Mouse (Mus musculus) hindbrain, embryonic 14.5 days (tissue): Measurements from ENCODE around the gene Ears2. TPM values are rescaled to one million over a fixed set of nuclear protein-coding genes. Genes with fewer than 3 reads are reported as not detected.
"Not testable (repeated sequence)": the region's sequence is repeated elsewhere in the genome, so short reads cannot be mapped to it uniquely, and the experiment has no call there.

Source experiments
- ATAC-seq: fragments of 200-750 bp; cut with Nextera tagmentation; 2 replicates; pipeline ENCODE4 v1.8.0; 2017; ENCODE audit warnings: moderate number of reproducible peaks, mild to moderate bottlenecking, moderate TSS enrichment, moderate library complexity; ENCODE audit not compliant: low FRiP score
- DNase-seq: peaks from one replicate; pipeline ENCODE4 v3.0.0-alpha.2; 2015; ENCODE audit warnings: low spot score
- H3K27ac ChIP-seq: fragments of 300-500 bp; sonication (generic); 2 replicates; pipeline ENCODE4 v1.5.1; 2014; ENCODE audit warnings: mild to moderate bottlenecking, moderate library complexity
- H3K27me3 ChIP-seq: fragments of 300-500 bp; sonication (generic); 2 replicates; pipeline ENCODE4 v1.6.1; 2014; ENCODE audit warnings: mild to moderate bottlenecking, low read length, mixed read lengths; ENCODE audit not compliant: control insufficient read depth, insufficient read depth
- H3K36me3 ChIP-seq: fragments of 300-500 bp; sonication (generic); replicated peaks from 2 replicates; pipeline ENCODE4 v1.6.1; 2014; ENCODE audit not compliant: control insufficient read depth, insufficient read depth
- H3K4me1 ChIP-seq: fragments of 300-500 bp; sonication (generic); replicated peaks from 2 replicates; pipeline ENCODE4 v1.6.1; 2014; ENCODE audit warnings: antibody characterized with exemption, low read length, mixed read lengths; ENCODE audit not compliant: control insufficient read depth, insufficient read depth
- H3K4me2 ChIP-seq: fragments of 300-500 bp; sonication (generic); replicated peaks from 2 replicates; pipeline ENCODE4 v1.6.1; 2014; ENCODE audit warnings: mild to moderate bottlenecking, moderate library complexity
- H3K4me3 ChIP-seq: fragments of 300-500 bp; sonication (generic); replicated peaks from 2 replicates; pipeline ENCODE4 v1.5.1; 2014; ENCODE audit warnings: mild to moderate bottlenecking, low read length
- H3K9ac ChIP-seq: fragments of 300-500 bp; sonication (generic); 2 replicates; pipeline ENCODE4 v1.6.1; 2014
- H3K9me3 ChIP-seq: fragments of 300-500 bp; sonication (generic); 2 replicates; pipeline ENCODE4 v1.6.1; 2016; ENCODE audit warnings: low read length; ENCODE audit not compliant: control insufficient read depth
- WGBS: fragments of 180-500 bp; shearing (Covaris S2); extraction: QIAGEN DNeasy Blood & Tissue Kit; methylation state at CpG from one replicate; pipeline ENCODE4 v1.1.7; 2014; 5-methylcytosine and 5-hydroxymethylcytosine counted together
- polyA plus RNA-seq: library from polyadenylated mRNA; unstranded; fragments of >200 nt; fragmentation: Nextera tagmentation; extraction: Ambion mirVana; gene quantifications from 2 replicates; pipeline ENCODE4 v1.2.1, GENCODE M21; 2014

Ears2 gene
- polyA plus RNA-seq, result 10.8 and 11.1 TPM in 2 replicates

- H3K27ac ChIP-seq, result peak within 1 kb of the TSS; percentile 91
- H3K4me2 ChIP-seq, result peak within 1 kb of the TSS; percentile 88
- H3K4me1 ChIP-seq, result peaks cover 25% of the 10 kb centered on the region
- H3K9me3 ChIP-seq, result no peaks in the 10 kb centered on the region
- no peaks in the 10 kb centered on the region for H3K27me3 ChIP-seq
- peaks cover 39% of the 10 kb centered on the region for H3K36me3 ChIP-seq
- WGBS, result under 1% methylated on average over 60 of the region's 60 CpGs
- peak within 1 kb of the TSS; percentile 96 for H3K9ac ChIP-seq
- peak; percentile 98 for ATAC-seq
- DNase-seq, result peak; percentile 99
- peak within 1 kb of the TSS; percentile 94 for H3K4me3 ChIP-seq
These were observed at the start of gene Ears2, which contains the start of gene Ubfd1 for GRCm38 (mm10) chr7:122066945-122067516. Gene Ears2 (minus strand): TSS chr7:122067263. Gene Ubfd1 (plus strand): TSS chr7:122067175.

- WGBS, result 97% methylated on average over 6 of the region's 6 CpGs
- Histone ChIP-seq H3K9ac (no peak overlapping the region), H3K4me2 (no peak overlapping the region), H3K27ac (no peak overlapping the region), H3K9me3 (no peaks in the 10 kb centered on the region), H3K4me3 (no peak overlapping the region), H3K4me1 (no peaks in the 10 kb centered on the region), H3K36me3 (peaks cover 11% of the 10 kb centered on the region), H3K27me3 (no peaks in the 10 kb centered on the region)
- ATAC-seq (no peak), DNase-seq (no peak)
These were observed 41.1 kb upstream of the Ears2 start for GRCm38 (mm10) chr7:122108206-122108605.

DNA sequence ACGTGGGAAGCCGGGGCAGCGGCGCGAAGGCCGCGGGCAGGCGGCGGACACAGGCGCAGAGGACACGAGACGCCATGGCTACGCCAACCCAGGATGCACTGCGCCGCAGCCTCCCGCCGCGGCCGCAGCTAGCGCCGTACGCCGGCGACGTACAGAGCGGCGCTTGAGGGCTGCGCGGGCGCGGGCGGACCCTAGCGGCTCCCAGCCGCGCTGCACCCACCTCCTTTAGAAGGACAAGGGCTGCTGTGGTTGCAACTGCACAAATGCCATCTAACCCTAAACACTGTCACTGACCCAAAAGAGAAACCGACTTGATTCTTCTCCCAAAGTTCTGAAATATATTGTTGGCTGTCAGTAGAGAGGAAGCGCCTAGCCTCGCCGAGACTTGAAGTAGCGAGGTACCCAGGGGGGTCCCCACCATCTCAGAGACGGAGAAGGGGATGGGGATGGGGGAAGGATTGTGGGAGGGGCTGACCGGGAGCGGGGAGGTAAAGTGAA lies 34.7 kb upstream of the Ears2 start, which contains the start of gene Ndufab1:
Gene Ndufab1 (minus strand): TSS at position 140 of the 498 bp plus-strand sequence.
- Histone ChIP-seq H3K27ac (peak within 1 kb of the TSS; percentile 40), H3K36me3 (peaks cover 19% of the 10 kb centered on the region), H3K9ac (peak within 1 kb of the TSS; percentile 85), H3K4me1 (peaks cover 8% of the 10 kb centered on the region), H3K27me3 (no peaks in the 10 kb centered on the region), H3K9me3 (no peaks in the 10 kb centered on the region), H3K4me3 (peak within 1 kb of the TSS; percentile 60), H3K4me2 (peak within 1 kb of the TSS; percentile 85)
- ATAC-seq (peak; percentile 99), DNase-seq (peak; percentile 93)
- under 1% methylated on average over 37 of the region's 43 CpGs for WGBS

DNA sequence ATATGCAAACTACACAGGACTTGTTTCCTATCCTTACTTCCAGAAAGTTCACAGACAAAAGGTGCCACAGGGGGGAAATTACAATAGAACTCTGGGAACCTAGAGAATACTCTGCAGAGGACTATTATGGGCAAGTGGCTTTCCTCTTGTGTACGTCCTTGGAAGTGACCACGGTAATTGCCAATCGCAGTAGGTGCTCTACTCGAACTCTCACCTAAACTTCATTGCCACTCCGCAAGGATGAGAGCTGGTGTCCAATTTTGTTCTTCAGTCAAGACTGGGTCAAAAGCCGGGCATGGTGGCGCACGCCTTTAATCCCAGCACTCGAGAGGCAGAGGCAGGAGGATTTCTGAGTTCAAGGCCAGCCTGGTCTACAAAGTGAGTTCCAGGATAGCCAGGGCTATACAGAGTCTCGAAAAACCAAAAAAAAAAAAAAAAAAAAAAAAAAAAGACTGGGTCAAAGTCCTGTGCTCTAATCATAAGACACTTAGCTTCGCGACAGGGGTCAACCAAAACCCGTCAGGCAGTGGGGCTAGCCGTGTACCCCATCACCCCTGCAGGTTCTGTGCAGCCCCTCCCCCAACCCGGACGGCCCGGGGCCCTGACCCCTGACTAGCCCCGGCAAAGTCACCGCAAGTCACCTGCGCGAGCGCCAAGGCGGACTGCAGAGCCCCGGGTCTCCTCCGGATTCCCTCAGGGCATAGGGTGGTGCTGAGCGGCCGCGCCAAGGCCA lies 34.1 kb upstream of the Ears2 start:
- H3K27me3 ChIP-seq, H3K27ac ChIP-seq, H3K4me1 ChIP-seq, DNase-seq, H3K9me3 ChIP-seq: not testable (repeated sequence)
- Histone ChIP-seq H3K4me3 (peak overlapping the region; percentile 60), H3K9ac (peak overlapping the region; percentile 85), H3K36me3 (peaks cover 25% of the 10 kb centered on the region), H3K4me2 (peak overlapping the region; percentile 85)
- 9% methylated on average over 24 of the region's 28 CpGs for WGBS
- peak; percentile 69 for ATAC-seq

DNA sequence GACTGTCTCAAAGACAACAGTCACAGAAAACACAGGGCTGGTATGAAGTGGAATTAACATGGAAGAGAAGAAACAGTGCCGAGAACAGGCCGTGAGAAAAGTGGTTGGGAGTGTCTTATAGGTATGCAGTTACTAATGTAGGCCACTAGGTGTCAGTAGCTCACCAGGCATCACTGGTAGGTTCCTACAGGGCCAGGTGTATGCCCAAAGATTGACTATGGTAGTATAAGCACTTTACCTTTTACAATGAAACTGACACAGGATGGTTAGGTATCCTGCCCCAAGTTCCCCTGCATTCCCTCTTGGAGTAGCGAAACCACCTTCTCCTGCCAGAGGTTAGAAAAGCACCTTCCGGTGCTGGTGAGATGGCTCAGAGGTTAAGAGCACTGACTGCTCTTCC lies 32.2 kb upstream of the Ears2 start:
- H3K36me3 ChIP-seq, result peaks cover 44% of the 10 kb centered on the region
- no peaks in the 10 kb centered on the region for H3K9me3 ChIP-seq
- no peak overlapping the region for H3K27ac ChIP-seq
- peaks cover 8% of the 10 kb centered on the region for H3K4me1 ChIP-seq
- peak; percentile 63 for DNase-seq
- no peak overlapping the region for H3K4me2 ChIP-seq
- WGBS, result 63% methylated on average over 4 of the region's 4 CpGs
- no peak overlapping the region for H3K9ac ChIP-seq
- H3K4me3 ChIP-seq, result no peak overlapping the region
- H3K27me3 ChIP-seq, result no peaks in the 10 kb centered on the region
- no peak for ATAC-seq

DNA sequence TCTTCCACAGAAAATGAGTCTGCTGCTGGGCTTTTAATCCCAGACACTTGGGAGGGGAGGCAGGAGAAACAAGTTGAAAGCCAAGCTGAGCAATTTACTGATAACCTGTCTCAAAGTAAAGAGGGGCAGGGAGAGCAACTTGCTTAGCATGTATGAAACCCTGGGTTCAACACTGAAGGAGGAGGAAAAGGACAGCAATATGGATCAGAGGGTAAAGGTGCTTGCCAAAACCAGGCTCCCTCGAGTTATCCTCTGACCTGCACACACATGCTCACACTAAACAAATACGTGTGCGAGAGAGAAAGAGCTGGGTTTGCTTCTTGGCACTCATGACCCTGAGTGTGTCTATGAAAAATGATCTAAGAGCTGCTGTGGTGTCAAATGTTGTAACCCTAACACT lies 30.9 kb upstream of the Ears2 start:
- Histone ChIP-seq H3K27ac (no peak overlapping the region), H3K4me3 (no peak overlapping the region), H3K4me2 (no peak overlapping the region), H3K27me3 (no peaks in the 10 kb centered on the region), H3K9me3 (no peaks in the 10 kb centered on the region), H3K9ac (no peak overlapping the region), H3K4me1 (peaks cover 8% of the 10 kb centered on the region), H3K36me3 (peaks cover 56% of the 10 kb centered on the region)
- DNase-seq, result no peak
- no peak for ATAC-seq
- WGBS, result over 99% methylated on average over 3 of the region's 3 CpGs

DNA sequence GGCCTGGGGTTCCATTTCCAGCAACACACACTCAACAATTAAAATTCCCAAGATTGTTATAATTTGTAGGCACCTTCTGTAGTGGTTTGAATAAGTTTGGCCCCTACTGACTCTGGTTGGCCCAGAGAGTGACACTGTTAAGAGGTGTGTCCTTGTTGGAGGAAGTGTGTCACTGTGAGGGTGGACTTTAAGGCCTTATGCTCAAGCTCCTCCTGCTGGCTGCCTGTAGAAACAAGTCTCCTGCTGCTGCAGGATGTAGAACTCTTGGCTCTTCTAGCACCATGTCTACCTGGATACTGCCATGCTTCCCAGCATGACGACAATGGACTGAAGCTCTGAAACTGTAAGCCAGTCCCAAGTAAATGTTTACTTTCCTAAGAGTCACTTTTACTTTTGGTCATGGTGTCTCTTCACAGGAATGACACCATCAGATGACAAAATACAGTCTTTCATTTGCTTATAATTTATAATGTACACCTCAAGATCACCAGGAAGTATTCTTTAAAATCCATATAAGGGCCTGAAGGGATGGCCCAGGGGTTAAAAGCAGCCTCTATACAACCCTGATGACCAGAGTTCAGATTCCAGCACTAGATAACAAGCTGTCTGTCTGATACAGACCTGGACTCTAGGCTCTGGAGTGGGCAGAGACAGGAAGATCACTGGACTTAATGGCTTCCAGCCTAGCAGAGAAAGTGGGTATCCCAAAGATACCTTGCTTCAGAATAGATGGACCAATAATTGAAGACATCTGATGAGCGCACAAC lies 27.7 kb upstream of the Ears2 start:
- Histone ChIP-seq H3K4me1 (no peaks in the 10 kb centered on the region), H3K4me3 (no peak overlapping the region), H3K27me3 (no peaks in the 10 kb centered on the region), H3K27ac (no peak overlapping the region), H3K9ac (no peak overlapping the region), H3K9me3 (no peaks in the 10 kb centered on the region), H3K4me2 (no peak overlapping the region), H3K36me3 (peaks cover 89% of the 10 kb centered on the region)
- no peak for DNase-seq
- ATAC-seq, result no peak
- WGBS, result 95% methylated on average over 2 of the region's 2 CpGs

- no peaks in the 10 kb centered on the region for H3K4me1 ChIP-seq
- peaks cover 85% of the 10 kb centered on the region for H3K36me3 ChIP-seq
- H3K9me3 ChIP-seq, result no peaks in the 10 kb centered on the region
- WGBS, result 93% methylated on average over 11 of the region's 11 CpGs
- ATAC-seq (no peak), DNase-seq (no peak)
- no peak overlapping the region for H3K4me2 ChIP-seq
- no peaks in the 10 kb centered on the region for H3K27me3 ChIP-seq
- no peak overlapping the region for H3K27ac ChIP-seq
- no peak overlapping the region for H3K9ac ChIP-seq
- H3K4me3 ChIP-seq, result no peak overlapping the region
These were observed 20.3 kb upstream of the Ears2 start for GRCm38 (mm10) chr7:122087195-122087982.
